Comparison of ENCODE assay signal across 10 mouse cellular contexts in the genomic region with DNA sequence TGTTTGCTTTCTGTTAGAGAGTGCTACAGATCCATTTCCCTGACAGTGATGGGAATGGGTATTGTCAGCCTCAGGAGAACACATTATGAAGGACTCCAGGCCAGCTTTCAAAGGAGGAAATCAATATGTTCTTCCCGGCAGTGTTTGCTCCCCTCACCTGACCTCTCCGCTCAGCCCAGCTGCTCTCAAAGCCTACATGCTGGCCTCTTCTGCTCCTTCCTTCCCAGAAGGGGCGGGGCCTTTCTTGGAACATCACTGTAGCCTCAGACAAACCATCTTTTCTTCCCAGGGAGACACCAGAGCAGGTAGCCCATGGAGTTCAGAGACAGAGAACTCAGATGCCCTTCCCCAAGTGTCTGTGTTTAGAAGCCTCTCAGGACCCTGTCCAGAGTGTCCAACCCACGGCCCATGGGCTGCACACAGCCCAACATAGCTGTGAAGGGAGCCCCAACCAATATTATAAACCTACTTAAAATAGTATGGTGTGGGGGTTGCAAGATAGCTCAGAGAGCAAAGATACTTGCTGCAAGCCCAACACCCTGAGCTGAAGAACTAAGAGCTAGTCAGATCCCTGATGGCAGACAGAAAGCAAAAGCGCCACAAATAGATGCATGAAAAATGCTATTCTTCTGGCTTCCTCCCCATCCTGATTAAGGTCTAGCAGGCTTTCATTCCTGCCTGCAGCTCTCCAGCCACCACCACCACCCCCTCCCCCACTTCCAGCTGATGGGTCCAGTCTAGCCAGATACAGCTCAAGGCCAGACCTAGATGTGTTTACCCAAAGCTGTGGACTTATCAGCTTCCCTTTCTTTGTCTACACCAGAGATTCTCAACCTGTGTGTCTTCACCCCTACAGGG.
DNase-seq lines count a peak whose midpoint lies in the region; ATAC-seq lines count a peak whose summit lies in the region.
"Had no signal": no experiment of that assay in that cellular context is flagged by ENCODE, and none has a peak within 500 bp of the region (broad histone marks: within the 10 kb centered on the region; RNA-seq: fewer than 3 reads in every experiment).

No protein-coding gene starts in this region.

- no peaks in the 10 kb centered on the region for H3K27me3 ChIP-seq in hindbrain, embryonic 10.5 days (ENCODE audit: insufficient read depth, poor library complexity, severe bottlenecking)
- H3K27me3 ChIP-seq in hindbrain, embryonic 13.5 days, result no peaks in the 10 kb centered on the region
- H3K27me3 ChIP-seq in heart, embryonic 13.5 days (replicated peaks), result no peaks in the 10 kb centered on the region
- no peaks in the 10 kb centered on the region for H3K27me3 ChIP-seq in liver, embryonic 13.5 days

- H3K9ac ChIP-seq in hindbrain, embryonic 13.5 days, result no peak overlapping the region
- peak overlapping the region; percentile 58 for H3K9ac ChIP-seq in heart, embryonic 13.5 days
- no peak overlapping the region for H3K9ac ChIP-seq in liver, embryonic 13.5 days

- H3K36me3 ChIP-seq in hindbrain, embryonic 10.5 days, result no peaks in the 10 kb centered on the region
- H3K36me3 ChIP-seq in hindbrain, embryonic 13.5 days, result no peaks in the 10 kb centered on the region
- H3K36me3 ChIP-seq in heart, embryonic 13.5 days, result no peaks in the 10 kb centered on the region
- no peaks in the 10 kb centered on the region for H3K36me3 ChIP-seq in liver, embryonic 13.5 days
- H3K36me3 ChIP-seq: G1E had no signal

- H3K27ac ChIP-seq in hindbrain, embryonic 10.5 days, result peak overlapping the region; percentile 45; the same call in 1 of the 2 replicates
- no peak overlapping the region for H3K27ac ChIP-seq in hindbrain, embryonic 13.5 days
- peak overlapping the region; percentile 93 for H3K27ac ChIP-seq in heart, embryonic 13.5 days (replicated peaks)
- H3K27ac ChIP-seq in liver, embryonic 13.5 days, result 0 out of 2 replicates have a peak overlapping the region, but pooled peaks have one; percentile 40

- no peak overlapping the region for H3K4me2 ChIP-seq in hindbrain, embryonic 13.5 days
- peak overlapping the region; percentile 44 for H3K4me2 ChIP-seq in heart, embryonic 13.5 days
- 0 out of 2 replicates have a peak overlapping the region, but pooled peaks have one; percentile 2 for H3K4me2 ChIP-seq in liver, embryonic 13.5 days

- ATAC-seq in hindbrain, embryonic 13.5 days (ENCODE audit: low FRiP score), result no peak
- ATAC-seq in heart, embryonic 13.5 days (ENCODE audit: extremely low read depth, insufficient number of reproducible peaks, low FRiP score, low TSS enrichment), result peak; percentile 70
- ATAC-seq in liver, embryonic 13.5 days (ENCODE audit: low read depth), result peak; percentile 60
- no peak for ATAC-seq in megakaryocyte progenitor cell, adult 5-6 weeks (replicated peaks; ENCODE audit: poor library complexity)
- ATAC-seq: midbrain, embryonic 16.5 days had no signal

- H3K4me3 ChIP-seq in hindbrain, embryonic 10.5 days, result no peak overlapping the region
- H3K4me3 ChIP-seq in hindbrain, embryonic 13.5 days, result no peak overlapping the region
- H3K4me3 ChIP-seq in heart, embryonic 13.5 days, result no peak overlapping the region
- no peak overlapping the region for H3K4me3 ChIP-seq in liver, embryonic 13.5 days (replicated peaks)

- intact Hi-C loops in left cerebral cortex, postnatal 36 days (cut with DNase I), result no loop called here

- H3K9me3 ChIP-seq in hindbrain, embryonic 10.5 days, result no peaks in the 10 kb centered on the region
- no peaks in the 10 kb centered on the region for H3K9me3 ChIP-seq in hindbrain, embryonic 13.5 days
- H3K9me3 ChIP-seq in heart, embryonic 13.5 days, result no peaks in the 10 kb centered on the region
- H3K9me3 ChIP-seq in liver, embryonic 13.5 days (replicated peaks), result no peaks in the 10 kb centered on the region
- H3K9me3 ChIP-seq: G1E had no signal

- H3K4me1 ChIP-seq in hindbrain, embryonic 10.5 days (replicated peaks), result peaks cover 14% of the 10 kb centered on the region
- peaks cover 5% of the 10 kb centered on the region; the same call in 1 of the 2 replicates for H3K4me1 ChIP-seq in hindbrain, embryonic 13.5 days (replicated peaks)
- H3K4me1 ChIP-seq in heart, embryonic 13.5 days, result peaks cover 59% of the 10 kb centered on the region
- H3K4me1 ChIP-seq in liver, embryonic 13.5 days (replicated peaks), result peaks cover 29% of the 10 kb centered on the region

- DNase-seq in hindbrain, embryonic 10.5 days (ENCODE audit: low spot score), result no peak
- peak; percentile 5 for DNase-seq in NIH3T3 (ENCODE audit: low read depth)
- no peak for DNase-seq in liver, embryonic 13.5 days
- no peak for DNase-seq in left cerebral cortex, postnatal 36 days (ENCODE audit: low spot score in 2 of 2)
- no peak for DNase-seq in cerebellum, postnatal 14 days

- 71% methylated on average over 5 of the region's 5 CpGs for WGBS in hindbrain, embryonic 10.5 days
- WGBS in hindbrain, embryonic 13.5 days, result 70% methylated on average over 5 of the region's 5 CpGs
- WGBS in heart, embryonic 13.5 days, result 23% methylated on average over 5 of the region's 5 CpGs
- 32% methylated on average over 5 of the region's 5 CpGs for WGBS in liver, embryonic 13.5 days (ENCODE audit: insufficient replicate concordance)

Comparison
In these comparisons a context has a peak if more than half of its experiments do, and no peak if none do; other contexts are left out.
1. ATAC-seq: peak in heart, embryonic 13.5 days (single experiment) and liver, embryonic 13.5 days (single experiment); none in hindbrain, embryonic 13.5 days (single experiment) and megakaryocyte progenitor cell, adult 5-6 weeks (single experiment).